Mouse (Mus musculus) cerebellum, adult 2 months (tissue): ENCODE results near the gene Sh2b1. TPM values are rescaled to one million over a fixed set of nuclear protein-coding genes. Genes with fewer than 3 reads are reported as not detected.
A peak's percentile ranks its signal among the peaks of the same experiment; 100 is the strongest.

Experiments used
- DNase-seq, 2 experiments: peaks; one replicate each; pipeline ENCODE4 v3.0.0; 2021
- H3K27ac ChIP-seq: fragments of 200-500 bp; 2 replicates; pipeline ENCODE4 v1.5.1; 2012; ENCODE audit warnings: low read length, control low read depth, inconsistent platforms; ENCODE audit not compliant: insufficient read depth
- H3K27me3 ChIP-seq: fragments of 200-500 bp; 2 replicates; pipeline ENCODE4 v1.6.1; 2012; ENCODE audit warnings: inconsistent platforms, mild to moderate bottlenecking, low read length, moderate library complexity; ENCODE audit not compliant: control insufficient read depth, insufficient read depth
- H3K4me1 ChIP-seq: fragments of 200-500 bp; 2 replicates; pipeline ENCODE4 v1.6.1; 2011; ENCODE audit warnings: low read length; ENCODE audit not compliant: control insufficient read depth, insufficient read depth
- H3K4me3 ChIP-seq: fragments of 200-500 bp; replicated peaks from 2 replicates; pipeline ENCODE3; 2011; ENCODE audit warnings: mild to moderate bottlenecking, low read depth, low read length, control low read depth; ENCODE audit not compliant: insufficient read depth
- CTCF ChIP-seq: fragments of 200-500 bp; IDR thresholded peaks from 2 replicates; pipeline ENCODE4 v1.5.1; 2011; ENCODE audit warnings: low read depth, mild to moderate bottlenecking, control low read depth, low read length, moderate library complexity, borderline replicate concordance; ENCODE audit not compliant: insufficient read depth
- POLR2A ChIP-seq: fragments of 200-500 bp; IDR thresholded peaks from 2 replicates; pipeline ENCODE4 v1.6.1; 2011; ENCODE audit warnings: low read length, control low read depth, borderline replicate concordance; ENCODE audit not compliant: insufficient read depth
- WGBS: fragments of 180-500 bp; shearing (Covaris S2); methylation state at CpG from one replicate; pipeline ENCODE4 v1.1.7; 2018; 5-methylcytosine and 5-hydroxymethylcytosine counted together
- polyA plus RNA-seq: library from polyadenylated mRNA; depleted of rRNA; stranded (reverse); fragments of >200 nt; gene quantifications from 2 replicates; pipeline ENCODE4 v1.2.3, GENCODE M21; 2012

Gene Sh2b1
- polyA plus RNA-seq, 1 experiment: 69.5 TPM

DNA sequence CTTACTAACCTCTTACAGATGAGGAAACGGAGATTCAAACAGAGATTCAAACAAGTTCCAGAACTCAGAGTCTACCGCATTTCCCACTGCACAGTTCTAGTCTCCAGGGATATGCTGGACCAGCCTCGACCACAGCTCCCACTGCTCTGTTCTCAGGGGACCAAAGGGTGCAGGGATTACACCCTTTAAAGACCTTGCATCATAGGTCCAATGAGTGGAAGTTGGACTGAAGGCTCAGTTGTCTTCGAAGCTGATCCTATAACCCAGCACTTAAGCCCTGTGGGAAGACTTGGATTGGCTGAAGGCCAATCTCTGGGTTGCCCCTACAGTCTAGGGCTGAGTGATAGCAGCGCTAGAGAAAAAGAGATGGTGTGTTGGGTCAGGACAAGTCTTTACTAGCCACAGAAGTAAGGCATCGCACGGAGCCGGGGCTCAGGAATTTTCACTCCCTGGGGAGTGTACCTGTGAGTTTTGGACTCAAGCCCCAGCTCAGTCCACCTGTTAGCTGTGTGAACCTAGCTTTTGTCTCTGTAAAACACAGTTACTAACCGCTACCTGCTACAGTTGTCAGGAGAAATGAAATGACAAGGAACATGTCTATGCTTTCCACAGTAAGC, 1.6 kb downstream of the Sh2b1 start:
- H3K4me1 ChIP-seq: no peaks in the 10 kb centered on the region; the same call in none of the 2 replicates
- H3K27me3 ChIP-seq: no peaks in the 10 kb centered on the region
- TF ChIP-seq POLR2A (no peak), CTCF (no peak)
- no peak overlapping the region for H3K27ac ChIP-seq
- no peak overlapping the region for H3K4me3 ChIP-seq
- WGBS: 40% methylated on average over 9 of the region's 9 CpGs
- DNase-seq: no peak

DNA sequence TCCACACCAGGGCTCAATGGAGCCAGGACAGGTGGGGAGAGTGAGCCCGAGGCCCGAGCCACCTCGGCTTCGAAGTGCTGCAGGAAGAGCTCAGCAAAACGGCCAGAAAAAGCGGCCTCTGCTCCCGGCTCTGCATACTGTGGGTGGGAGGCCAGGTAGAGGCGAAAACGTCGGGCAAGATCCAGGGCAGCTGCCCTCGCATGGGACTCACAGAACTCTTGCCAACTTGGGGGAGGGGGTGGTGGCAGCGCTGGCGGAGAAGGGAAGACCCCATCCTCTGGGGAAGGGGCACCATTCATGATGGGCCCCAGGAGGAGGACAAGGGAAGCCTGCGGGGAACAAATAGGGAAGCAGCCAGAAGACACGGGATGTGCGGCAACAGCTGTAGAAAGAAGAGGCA, 2.5 kb downstream of the Sh2b1 start:
- WGBS: 75% methylated on average over 16 of the region's 16 CpGs

DNA sequence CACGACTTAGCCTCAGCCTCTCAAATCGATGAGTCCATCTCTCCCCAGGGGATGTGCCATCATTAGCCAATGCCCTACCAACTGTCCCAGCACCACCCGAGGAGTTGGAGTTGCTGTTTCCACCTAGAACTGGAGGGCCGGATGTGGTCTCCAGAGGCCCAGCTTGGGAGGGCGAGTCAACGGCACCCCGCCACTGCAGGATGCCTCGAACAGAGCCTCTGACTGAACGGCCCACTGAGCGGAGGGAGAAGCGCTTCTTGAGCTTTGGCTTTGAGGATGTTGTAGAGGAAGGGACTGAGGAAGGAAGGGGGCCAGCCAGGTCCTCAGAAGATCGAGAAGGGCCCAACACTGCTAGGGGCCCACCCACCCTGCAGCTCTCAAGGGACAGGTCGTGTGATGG, 2.9 kb downstream of the Sh2b1 start:
- no peak for DNase-seq
- no peaks in the 10 kb centered on the region; the same call in none of the 2 replicates for H3K4me1 ChIP-seq
- H3K4me3 ChIP-seq: no peak overlapping the region
- 74% methylated on average over 13 of the region's 13 CpGs for WGBS
- no peak overlapping the region for H3K27ac ChIP-seq
- no peaks in the 10 kb centered on the region for H3K27me3 ChIP-seq
- no peak for TF ChIP-seq CTCF
- TF ChIP-seq POLR2A: no peak

More for the DNA sequence above, 2.5 kb downstream of the Sh2b1 start:
- Histone ChIP-seq H3K27me3 (no peaks in the 10 kb centered on the region), H3K27ac (no peak overlapping the region), H3K4me1 (no peaks in the 10 kb centered on the region; the same call in none of the 2 replicates), H3K4me3 (no peak overlapping the region)
- DNase-seq: no peak
- TF ChIP-seq POLR2A (no peak), CTCF (no peak)

DNA sequence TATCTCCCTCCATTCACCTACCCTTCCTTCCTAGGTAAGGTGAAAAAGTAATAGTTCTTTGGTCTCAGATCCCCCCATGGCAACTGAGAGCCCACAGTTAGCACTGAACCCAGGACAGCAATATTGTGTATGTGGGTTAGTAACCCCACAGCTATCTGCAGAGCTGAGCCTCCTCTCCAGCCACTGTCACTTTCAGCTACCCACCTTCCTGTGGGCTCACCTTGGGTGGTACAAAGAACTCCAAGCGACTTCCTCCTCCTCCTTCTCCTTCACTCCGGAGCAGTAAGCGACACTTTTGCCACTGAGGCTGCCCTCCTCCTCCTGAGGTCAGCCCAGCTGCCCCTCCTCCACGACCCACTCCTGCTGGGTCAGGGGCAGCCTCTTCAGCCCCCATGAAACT, 3.4 kb downstream of the Sh2b1 start:
- Histone ChIP-seq H3K27ac (no peak overlapping the region), H3K4me3 (no peak overlapping the region), H3K4me1 (no peaks in the 10 kb centered on the region; the same call in none of the 2 replicates), H3K27me3 (no peaks in the 10 kb centered on the region)
- TF ChIP-seq POLR2A (no peak), CTCF (no peak)
- 90% methylated on average over 4 of the region's 4 CpGs for WGBS
- DNase-seq: no peak

DNA sequence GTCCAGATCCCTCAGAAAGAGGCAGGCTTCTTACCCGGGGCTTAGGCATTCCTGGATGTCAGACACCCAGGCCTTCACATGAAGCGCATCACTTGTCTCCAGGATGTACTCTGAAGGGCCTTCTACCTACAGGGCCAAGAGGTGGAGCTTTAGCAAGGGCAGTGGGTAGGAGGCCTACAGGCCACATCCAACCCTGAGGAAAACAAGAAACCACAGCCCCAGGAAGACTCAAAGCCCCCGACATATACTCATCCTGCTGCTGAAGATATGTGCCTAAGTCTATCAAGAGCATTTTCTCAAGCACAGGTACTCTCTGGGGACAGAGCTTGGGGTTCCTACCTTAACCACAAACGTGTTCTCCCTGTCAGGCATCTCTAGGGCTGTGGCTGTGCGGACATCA, 3.9 kb downstream of the Sh2b1 start:
- Histone ChIP-seq H3K27me3 (no peaks in the 10 kb centered on the region), H3K4me1 (no peaks in the 10 kb centered on the region; the same call in none of the 2 replicates), H3K4me3 (no peak overlapping the region), H3K27ac (no peak overlapping the region)
- no peak for DNase-seq
- TF ChIP-seq CTCF (no peak), POLR2A (no peak)
- 94% methylated on average over 5 of the region's 5 CpGs for WGBS

DNA sequence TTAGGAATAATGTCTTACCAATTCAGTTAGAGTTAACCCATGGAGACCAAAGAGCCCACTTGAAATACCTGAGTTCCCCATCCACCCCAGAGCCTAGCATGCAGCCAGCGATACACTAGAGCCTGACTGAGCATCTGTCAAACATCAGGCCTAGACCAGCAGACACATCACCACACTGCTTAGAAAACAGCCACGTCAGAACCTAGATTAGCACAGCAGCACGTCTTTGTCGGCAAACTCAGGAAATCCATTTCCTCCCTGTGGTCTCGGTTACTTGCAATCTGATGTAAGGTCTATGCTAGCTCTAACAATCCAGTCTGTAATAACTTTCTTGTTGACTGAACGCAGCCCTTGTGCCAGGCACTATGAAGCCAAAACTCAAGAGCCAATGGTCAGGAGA, 5.1 kb downstream of the Sh2b1 start:
- no peaks in the 10 kb centered on the region for H3K27me3 ChIP-seq
- DNase-seq: no peak
- H3K4me3 ChIP-seq: no peak overlapping the region
- H3K4me1 ChIP-seq: no peaks in the 10 kb centered on the region; the same call in 1 of the 2 replicates
- WGBS: 85% methylated on average over 6 of the region's 6 CpGs
- H3K27ac ChIP-seq: no peak overlapping the region
- TF ChIP-seq CTCF (no peak), POLR2A (no peak)

DNA sequence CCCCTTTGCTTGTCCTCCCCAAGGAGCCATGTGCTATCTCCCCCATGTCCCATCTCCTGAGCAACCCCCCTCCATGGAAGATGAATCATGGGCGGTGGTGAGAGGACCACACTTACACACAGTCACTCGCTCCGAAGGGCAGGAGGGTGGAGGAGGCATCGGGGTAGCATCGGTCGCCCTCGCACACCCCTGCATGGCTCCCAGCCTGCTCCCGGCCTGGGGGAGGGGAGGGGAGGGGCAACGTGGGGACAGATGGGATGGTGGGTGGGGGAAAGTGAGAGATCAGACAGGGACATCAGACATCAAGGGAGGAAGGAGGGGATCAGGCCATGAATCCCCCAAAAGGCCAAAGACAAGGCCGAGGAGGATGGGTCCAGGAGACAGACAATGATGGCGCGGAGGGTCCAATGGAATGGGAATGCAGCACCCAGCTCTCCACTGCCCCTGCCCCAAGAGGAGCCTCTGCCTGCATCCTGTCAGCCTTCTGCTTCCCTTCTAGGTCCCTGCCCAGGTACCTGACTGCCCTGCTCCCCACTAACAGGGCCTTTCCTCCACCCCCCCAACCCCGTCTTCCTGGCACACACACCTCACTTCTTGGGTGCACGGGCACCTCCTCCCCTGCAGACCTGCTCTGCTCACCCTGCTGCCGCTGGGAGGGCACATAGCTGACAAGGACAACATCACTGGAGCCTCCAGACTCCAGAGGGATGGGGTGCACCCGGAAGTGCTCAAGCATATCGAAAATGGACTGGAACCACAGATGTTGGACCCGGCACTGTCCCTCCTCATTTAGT, 7.2 kb downstream of the Sh2b1 start:
- Histone ChIP-seq H3K27ac (no peak overlapping the region), H3K4me3 (no peak overlapping the region), H3K4me1 (no peaks in the 10 kb centered on the region; the same call in 1 of the 2 replicates), H3K27me3 (no peaks in the 10 kb centered on the region; the same call in 1 of the 2 replicates)
- 87% methylated on average over 18 of the region's 18 CpGs for WGBS
- DNase-seq: no peak
- TF ChIP-seq CTCF (no peak), POLR2A (no peak)

DNA sequence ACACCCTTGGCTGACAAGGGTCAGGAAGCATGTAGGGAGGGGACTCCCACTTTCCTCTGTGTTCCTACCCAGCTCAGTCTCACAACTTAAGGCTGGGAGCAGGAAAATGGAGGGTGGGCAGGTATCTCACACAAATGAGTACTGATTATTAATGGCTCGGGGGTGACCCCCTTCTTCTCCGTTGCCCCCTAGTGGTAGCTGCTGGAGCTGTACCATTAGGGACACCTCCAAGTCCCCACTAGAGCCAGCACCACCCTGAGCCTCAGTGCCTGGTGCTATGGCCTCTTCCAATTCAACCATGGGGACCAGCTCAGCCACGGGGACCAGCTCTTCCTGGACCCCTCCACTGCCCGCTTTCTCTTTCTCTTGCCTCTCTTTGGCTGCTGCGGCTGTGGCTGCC, 8.0 kb downstream of the Sh2b1 start:
- no peaks in the 10 kb centered on the region; the same call in 1 of the 2 replicates for H3K4me1 ChIP-seq
- peak in 1 of 2 experiments; percentile 35 for DNase-seq
- H3K4me3 ChIP-seq: no peak overlapping the region
- no peak overlapping the region for H3K27ac ChIP-seq
- WGBS: 54% methylated on average over 5 of the region's 5 CpGs
- H3K27me3 ChIP-seq: no peaks in the 10 kb centered on the region; the same call in 1 of the 2 replicates
- TF ChIP-seq CTCF (peak; percentile 49), POLR2A (no peak)
